Mouse (Mus musculus) G1E (cell line): ENCODE results near the gene Slc36a3. TPM values are rescaled to one million over a fixed set of nuclear protein-coding genes. Genes with fewer than 3 reads are reported as not detected.
"Not testable (repeated sequence)": the region's sequence is repeated elsewhere in the genome, so short reads cannot be mapped to it uniquely, and the experiment has no call there.

Experiments
- ATAC-seq: 2 replicates; pipeline ENCODE4 v1.8.0; 2016; ENCODE audit warnings: mild to moderate bottlenecking; ENCODE audit not compliant: insufficient number of reproducible peaks, poor library complexity, low FRiP score, severe bottlenecking; ENCODE audit errors: extremely low read depth
- DNase-seq: peaks from one replicate; pipeline ENCODE4 v3.0.0; 2012; ENCODE audit warnings: low spot score
- H3K27me3 ChIP-seq: 2 replicates; pipeline ENCODE4 v1.6.1; 2012; ENCODE audit warnings: mild to moderate bottlenecking, low read length, inconsistent platforms; ENCODE audit not compliant: insufficient read depth
- H3K36me3 ChIP-seq: replicated peaks from 2 replicates; pipeline ENCODE3; 2012; ENCODE audit warnings: mild to moderate bottlenecking, inconsistent platforms
- H3K4me1 ChIP-seq: 2 replicates; pipeline ENCODE4 v1.6.1; 2012; ENCODE audit warnings: low read depth, low read length, inconsistent platforms, mixed read lengths; ENCODE audit not compliant: insufficient read depth
- H3K4me3 ChIP-seq: 2 replicates; pipeline ENCODE4 v1.5.1; 2012; ENCODE audit warnings: low read depth, mild to moderate bottlenecking, inconsistent platforms, low read length, moderate library complexity, mixed read lengths
- H3K9me3 ChIP-seq: replicated peaks from 2 replicates; pipeline ENCODE4 v1.6.1; 2012; ENCODE audit warnings: inconsistent platforms
- CTCF ChIP-seq: IDR thresholded peaks from 2 replicates; pipeline ENCODE4 v1.5.1; 2012; ENCODE audit warnings: low read depth, low read length, inconsistent platforms, mixed read lengths
- GATA1 ChIP-seq: IDR thresholded peaks from 2 replicates; pipeline ENCODE4 v1.6.1; 2012; ENCODE audit warnings: borderline replicate concordance, low read length, inconsistent platforms, mixed read lengths
- GATA2 ChIP-seq: IDR thresholded peaks from 2 replicates; pipeline ENCODE4 v1.6.1; 2012; ENCODE audit warnings: low read depth, low read length, inconsistent platforms, borderline replicate concordance
- POLR2AphosphoS5 ChIP-seq: IDR thresholded peaks from 2 replicates; pipeline ENCODE4 v1.6.1; 2012; ENCODE audit warnings: low read depth, low read length, inconsistent platforms; ENCODE audit not compliant: insufficient replicate concordance
- TAL1 ChIP-seq: conservative IDR thresholded peaks from 2 replicates; pipeline ENCODE4 v1.6.1; 2012; ENCODE audit warnings: low read depth, low read length, inconsistent platforms, mixed read lengths
- polyA plus RNA-seq: library from polyadenylated mRNA; stranded (reverse); fragments of >175 nt; gene quantifications from 2 replicates; pipeline ENCODE4 v1.2.3, GENCODE M21; 2012
- total RNA-seq, 2 experiments: library from RNA; stranded (forward) in 1 of 2; stranded (reverse) in 1 of 2; fragments of 200-1000 nt in 1 of 2; fragments of >200 nt in 1 of 2; fragmentation: Nextera tagmentation in 1 of 2; gene quantifications; 2 replicates each; pipeline ENCODE4 v1.2.3; 2014 to 2017

Slc36a3 gene
- total and polyA plus RNA-seq, 3 experiments = 0.16 TPM; not detected in 2

- Histone ChIP-seq H3K36me3 (no peaks in the 10 kb centered on the region), H3K9me3 (no peaks in the 10 kb centered on the region), H3K27me3 (no peaks in the 10 kb centered on the region), H3K4me3 (no peak overlapping the region), H3K4me1 (peaks cover 3% of the 10 kb centered on the region)
- DNase-seq (no peak), ATAC-seq (no peak)
- no peak for TF ChIP-seq GATA1
- no peak for TF ChIP-seq GATA2
- TF ChIP-seq TAL1 = no peak
- TF ChIP-seq CTCF = no peak
- no peak for TF ChIP-seq POLR2AphosphoS5
Measured at GRCm38 (mm10) chr11:55116004-55116403, 35.5 kb downstream of the Slc36a3 start.

DNA sequence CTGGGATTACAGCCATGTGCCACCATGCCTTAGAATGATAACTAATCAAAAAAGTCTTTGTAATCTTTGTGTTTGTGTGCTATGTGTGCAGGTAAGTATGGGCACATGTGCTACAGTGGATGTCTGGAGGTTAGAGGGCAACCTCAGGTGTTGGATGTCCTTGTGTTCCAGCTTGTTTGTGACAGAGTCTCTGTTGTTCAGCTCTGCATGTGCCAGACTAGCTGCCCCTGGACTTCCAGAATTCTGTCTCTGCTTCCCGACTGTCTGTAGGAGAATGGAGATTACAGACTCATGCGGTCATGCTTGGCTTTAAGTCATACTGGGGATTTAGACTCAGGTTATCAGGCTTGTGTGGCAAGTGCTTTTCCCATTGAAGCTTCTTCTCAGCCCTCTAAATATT is 37.2 kb downstream of the Slc36a3 start:
- DNase-seq (no peak), ATAC-seq (no peak)
- no peaks in the 10 kb centered on the region for H3K9me3 ChIP-seq
- no peaks in the 10 kb centered on the region for H3K36me3 ChIP-seq
- no peaks in the 10 kb centered on the region for H3K27me3 ChIP-seq
- no peak overlapping the region for H3K4me3 ChIP-seq
- peaks cover 3% of the 10 kb centered on the region for H3K4me1 ChIP-seq
- TF ChIP-seq GATA1 (no peak), CTCF (no peak), POLR2AphosphoS5 (no peak), GATA2 (no peak), TAL1 (no peak)

DNA sequence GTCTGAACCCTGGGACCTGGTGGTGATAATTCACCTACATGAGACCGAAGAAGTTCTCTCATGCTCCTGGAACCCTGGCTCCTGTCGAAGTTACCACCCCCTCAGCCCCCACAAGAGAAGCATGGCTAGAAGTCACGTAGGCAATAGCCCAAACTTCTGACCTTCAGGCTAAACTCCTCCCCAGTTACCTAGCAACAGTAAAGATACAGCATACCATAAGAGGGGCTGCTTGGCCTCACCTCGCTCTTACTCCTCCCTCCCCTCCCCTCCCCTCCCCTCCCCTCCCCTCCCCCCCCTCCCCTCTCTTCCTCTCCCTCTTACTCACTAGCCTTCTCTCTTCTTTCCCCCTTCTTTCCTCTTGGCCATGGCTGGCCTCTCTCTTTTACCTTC is 37.7 kb downstream of the Slc36a3 start:
- not testable (repeated sequence) for ATAC-seq, DNase-seq, H3K27me3 ChIP-seq, H3K4me3 ChIP-seq, H3K36me3 ChIP-seq, H3K4me1 ChIP-seq, H3K9me3 ChIP-seq

GRCm38 (mm10) chr11:55113209-55113860 is 38.2 kb downstream of the Slc36a3 start:
- no peak for DNase-seq
- no peak for ATAC-seq
- TF ChIP-seq GATA1 (no peak), CTCF (no peak), POLR2AphosphoS5 (no peak), GATA2 (no peak), TAL1 (no peak)
- Histone ChIP-seq H3K27me3 (no peaks in the 10 kb centered on the region; the same call in 1 of the 2 replicates), H3K4me1 (peaks cover 3% of the 10 kb centered on the region), H3K4me3 (no peak overlapping the region; the same call in 1 of the 2 replicates), H3K36me3 (no peaks in the 10 kb centered on the region), H3K9me3 (no peaks in the 10 kb centered on the region)

GRCm38 (mm10) chr11:55110566-55111169 is 40.8 kb downstream of the Slc36a3 start:
- H3K9me3 ChIP-seq = no peaks in the 10 kb centered on the region
- no peak for ATAC-seq
- H3K27me3 ChIP-seq = no peaks in the 10 kb centered on the region; the same call in 1 of the 2 replicates
- no peak overlapping the region for H3K4me3 ChIP-seq
- H3K4me1 ChIP-seq = peaks cover 3% of the 10 kb centered on the region
- TF ChIP-seq GATA1 = no peak
- TF ChIP-seq TAL1 = no peak
- no peak for TF ChIP-seq CTCF
- TF ChIP-seq GATA2 = no peak
- no peaks in the 10 kb centered on the region for H3K36me3 ChIP-seq
- no peak for DNase-seq

- Histone ChIP-seq H3K4me3 (no peak overlapping the region), H3K9me3 (no peaks in the 10 kb centered on the region), H3K4me1 (peaks cover 3% of the 10 kb centered on the region), H3K27me3 (no peaks in the 10 kb centered on the region; the same call in 1 of the 2 replicates), H3K36me3 (no peaks in the 10 kb centered on the region)
- no peak for DNase-seq
- TF ChIP-seq CTCF = no peak
- no peak for TF ChIP-seq GATA1
- no peak for TF ChIP-seq GATA2
- no peak for ATAC-seq
Measured at GRCm38 (mm10) chr11:55109521-55110300, 41.8 kb downstream of the Slc36a3 start.
